Mouse (Mus musculus) gastrocnemius, postnatal 10 days (tissue): Measurements from ENCODE around the gene Gpn3. TPM values are rescaled to one million over a fixed set of nuclear protein-coding genes. Genes with fewer than 3 reads are reported as not detected.
A peak's percentile ranks its signal among the peaks of the same experiment; 100 is the strongest.
"Not testable (repeated sequence)": the region's sequence is repeated elsewhere in the genome, so short reads cannot be mapped to it uniquely, and the experiment has no call there.

ENCODE experiments used
- DNase-seq: peaks from one replicate; pipeline ENCODE4 v3.0.0; 2021; ENCODE audit warnings: mixed read lengths
- total RNA-seq, 2 experiments: library from RNA; stranded (reverse); gene quantifications; 2 replicates each; pipeline ENCODE4 v1.2.3; 2021

Gene Gpn3
- total RNA-seq, 2 experiments from 2014 or later, result 23.1 to 24.4 TPM

GRCm38 (mm10) chr5:122390006-122390405, 18.3 kb downstream of the Gpn3 start:
- no peak for DNase-seq

GRCm38 (mm10) chr5:122390671-122391070, 19.0 kb downstream of the Gpn3 start:
- no peak for DNase-seq

GRCm38 (mm10) chr5:122391178-122391785, 19.6 kb downstream of the Gpn3 start:
- DNase-seq, result no peak

DNA sequence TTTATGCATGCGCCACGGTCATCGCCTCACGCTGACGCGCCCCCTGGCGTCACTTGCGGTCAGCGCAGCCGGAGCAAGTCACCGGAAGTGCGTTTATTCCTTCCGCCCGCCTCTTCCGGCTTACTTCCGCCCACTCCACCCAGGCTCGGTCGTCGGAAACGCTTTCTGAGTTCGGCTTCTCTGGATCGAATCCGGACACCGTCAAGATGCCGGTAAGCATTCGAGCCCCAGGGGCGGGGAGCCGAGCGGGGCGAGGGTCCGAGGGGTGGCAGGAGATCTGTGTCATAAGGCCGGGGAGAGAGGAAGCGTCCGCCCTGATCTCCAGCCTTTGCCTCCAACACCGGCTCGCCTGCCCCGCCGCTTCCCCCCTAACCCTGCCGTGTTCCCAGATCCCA, 20.1 kb downstream of the Gpn3 start, which contains the start of gene Arpc3:
Arpc3 (plus strand) TSS at position 93 of the 395 bp plus-strand sequence.
- DNase-seq, result peak; percentile 95

GRCm38 (mm10) chr5:122392227-122393004, 20.7 kb downstream of the Gpn3 start:
- DNase-seq, result peak; percentile 24

DNA sequence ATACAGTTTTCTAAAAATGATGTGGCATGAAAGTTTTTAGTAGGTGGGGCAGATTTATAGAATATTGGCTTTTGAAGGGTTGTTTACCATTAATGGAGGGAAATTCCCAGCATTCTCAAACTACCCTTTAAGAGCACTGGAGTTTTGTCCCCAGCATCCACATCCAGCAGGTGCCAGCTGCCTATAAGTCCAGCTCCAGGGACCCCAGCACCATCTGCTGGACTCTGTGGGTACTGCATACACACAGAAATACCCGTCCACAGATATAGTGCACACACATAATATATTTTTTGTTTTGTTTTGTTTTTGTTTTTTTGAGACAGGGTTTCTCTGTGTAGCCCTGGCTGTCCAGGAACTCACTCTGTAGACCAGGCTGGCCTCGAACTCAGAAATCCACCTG, 22.2 kb downstream of the Gpn3 start:
- peak; percentile 78 for DNase-seq

GRCm38 (mm10) chr5:122396791-122397190, 25.1 kb downstream of the Gpn3 start:
- no peak for DNase-seq

DNA sequence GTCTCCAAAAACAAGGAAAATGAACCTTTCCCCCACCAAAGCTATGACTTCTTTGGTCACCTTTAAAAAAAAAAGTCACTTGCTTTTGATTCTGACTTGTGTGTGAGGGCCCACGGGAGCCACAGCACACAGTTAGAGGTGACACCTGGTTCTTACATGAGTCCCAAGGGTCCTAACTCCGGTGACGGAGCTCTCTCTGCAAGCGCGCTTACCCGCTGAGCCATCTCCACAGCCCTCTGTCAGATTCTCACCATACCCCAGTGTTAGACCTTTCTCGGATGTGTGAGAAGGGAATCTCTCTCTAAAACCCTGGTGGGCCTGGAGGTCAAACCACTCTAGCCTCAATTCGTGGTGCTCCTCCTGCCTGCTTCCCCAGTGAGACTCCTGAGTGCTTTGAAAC, 25.8 kb downstream of the Gpn3 start:
- no peak for DNase-seq

- DNase-seq, result no peak
Measured at GRCm38 (mm10) chr5:122399871-122400270, 28.2 kb downstream of the Gpn3 start.

GRCm38 (mm10) chr5:122400628-122401302, 29.1 kb downstream of the Gpn3 start:
- no peak for DNase-seq

GRCm38 (mm10) chr5:122401303-122401640, 29.6 kb downstream of the Gpn3 start:
- DNase-seq, result peak; percentile 80

GRCm38 (mm10) chr5:122402160-122402559, 30.5 kb downstream of the Gpn3 start:
- DNase-seq, result no peak

DNA sequence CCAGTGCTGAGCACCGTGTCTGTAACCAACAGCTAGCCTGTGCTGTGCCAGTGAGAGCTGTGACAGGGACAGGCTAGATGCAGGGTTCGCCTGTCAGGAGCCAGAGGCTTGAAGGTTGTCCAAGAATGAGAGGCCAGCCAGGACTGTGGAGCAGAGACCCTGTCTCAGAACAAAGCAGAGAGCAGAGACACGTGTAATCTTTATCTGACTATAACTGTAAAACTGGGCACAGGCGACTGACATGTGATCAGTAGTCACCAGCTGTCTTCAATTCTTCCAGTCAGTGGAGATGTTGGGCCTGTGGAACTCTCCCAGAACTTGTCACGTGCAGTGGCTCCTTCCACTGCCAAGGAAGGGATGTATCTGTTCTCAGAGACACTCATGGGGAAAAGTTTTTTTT, 31.1 kb downstream of the Gpn3 start:
- DNase-seq, result peak; percentile 31

DNA sequence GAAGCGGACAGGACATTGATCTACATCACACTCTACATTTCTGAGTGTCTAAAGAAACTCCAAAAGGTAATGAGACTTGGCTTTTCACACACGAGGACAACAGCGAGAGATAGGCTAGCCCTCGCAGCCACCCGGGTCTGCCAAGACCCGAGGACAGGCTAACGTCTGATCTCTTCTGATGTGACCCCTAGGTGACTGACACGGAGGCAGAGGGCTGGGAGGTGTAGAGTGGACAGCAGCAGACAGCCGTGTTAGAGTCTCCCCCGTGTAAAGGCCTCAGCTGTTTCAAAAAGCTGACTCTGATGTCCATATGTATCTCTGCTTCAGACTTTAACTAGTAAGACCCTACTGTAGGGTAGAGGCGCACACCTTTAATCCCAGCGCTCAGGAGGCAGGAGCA, 31.7 kb downstream of the Gpn3 start:
- no peak for DNase-seq

DNA sequence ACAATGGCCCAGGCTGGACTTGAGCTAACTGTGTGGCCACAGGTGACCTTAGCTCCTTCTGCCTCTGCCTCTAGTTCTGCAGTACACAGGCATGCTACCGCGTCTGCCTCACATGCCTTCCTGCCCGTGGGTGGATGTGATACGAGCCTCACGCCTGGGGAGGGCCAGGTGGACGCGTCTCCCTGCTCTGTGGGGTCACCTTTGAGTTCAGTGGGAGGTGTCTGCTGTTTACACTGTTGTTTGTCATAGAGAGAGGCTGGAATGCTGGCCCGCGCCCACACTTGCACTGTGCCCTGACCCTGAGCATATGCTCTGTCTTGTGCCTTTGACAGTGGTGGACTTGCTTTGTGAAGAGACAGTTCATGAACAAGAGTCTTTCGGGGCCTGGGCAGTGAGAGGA, 33.9 kb downstream of the Gpn3 start:
- no peak for DNase-seq

- DNase-seq, result no peak
Measured at GRCm38 (mm10) chr5:122409692-122410645, 38.3 kb downstream of the Gpn3 start.

GRCm38 (mm10) chr5:122411892-122412291, 40.2 kb downstream of the Gpn3 start:
- no peak for DNase-seq

DNA sequence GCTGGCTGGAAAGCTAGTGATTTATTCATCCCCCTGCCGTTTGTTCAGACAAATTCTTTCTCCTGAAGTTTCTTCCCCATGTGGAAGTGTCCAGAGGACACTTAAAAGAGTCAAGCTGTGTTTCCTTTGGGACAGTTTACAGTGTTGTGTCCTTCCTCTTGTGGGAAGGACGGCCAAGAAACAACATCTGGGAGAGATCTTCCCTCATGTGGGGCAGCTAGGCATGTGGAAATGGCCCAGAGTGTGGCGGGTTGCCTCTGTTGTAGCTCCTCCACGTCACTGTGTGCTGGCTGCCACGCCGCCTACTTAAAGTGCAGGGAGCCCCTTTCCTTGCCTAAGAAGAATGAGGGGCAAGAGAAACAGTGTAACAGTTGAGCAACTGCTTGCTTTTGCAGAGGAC, 41.1 kb downstream of the Gpn3 start:
- DNase-seq, result no peak

DNA sequence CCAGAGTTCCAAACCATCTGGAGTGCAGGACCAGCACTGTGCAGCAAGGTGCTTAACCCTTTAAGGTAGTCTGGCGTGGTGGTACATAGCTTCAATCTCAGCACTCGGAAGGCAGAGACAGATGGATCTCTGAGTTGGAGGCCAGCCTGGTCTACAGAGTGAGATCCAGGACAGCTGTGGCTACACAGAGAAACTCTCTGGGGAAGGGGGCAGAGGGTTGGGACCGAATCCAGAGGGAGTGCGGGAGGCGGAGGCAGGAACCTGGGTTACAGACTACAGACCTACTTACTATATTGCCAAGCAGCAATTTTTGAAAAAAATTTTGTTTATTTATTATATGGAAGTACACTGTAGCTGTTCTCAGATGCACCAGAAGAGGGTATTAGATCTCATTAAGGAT, 42.7 kb downstream of the Gpn3 start:
- no peak for DNase-seq

- DNase-seq, result no peak
Measured at GRCm38 (mm10) chr5:122415465-122415864, 43.8 kb downstream of the Gpn3 start.

DNA sequence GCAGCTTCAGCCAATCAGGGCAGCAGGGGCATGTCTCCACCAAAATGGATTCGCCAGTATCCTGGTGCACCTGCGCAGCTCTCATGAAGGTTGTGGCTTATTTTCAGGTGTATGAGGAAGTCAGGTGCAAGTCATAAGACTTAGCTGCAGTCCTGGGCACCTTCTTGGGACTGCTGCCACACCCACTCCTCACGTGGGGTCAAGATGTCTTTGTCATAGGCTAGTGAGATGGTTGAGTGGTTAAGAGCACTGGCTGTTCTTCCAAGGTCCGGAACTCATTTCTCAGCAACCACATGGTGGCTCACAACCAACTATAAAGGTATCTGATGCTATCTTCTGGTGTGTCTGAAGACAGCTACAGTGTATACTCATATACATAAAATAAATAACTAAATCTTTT, 49.0 kb downstream of the Gpn3 start:
- DNase-seq, result not testable (repeated sequence)
